Mouse (Mus musculus) myocyte (in vitro differentiated cells): ENCODE measurements around the gene Capn11. TPM values are rescaled to one million over a fixed set of nuclear protein-coding genes. Genes with fewer than 3 reads are reported as not detected.
"Not testable (repeated sequence)": the region's sequence is repeated elsewhere in the genome, so short reads cannot be mapped to it uniquely, and the experiment has no call there.

Experiments
- H3K27me3 ChIP-seq: one replicate; pipeline ENCODE4 v1.6.1; 2011; ENCODE audit not compliant: control insufficient read depth, insufficient read depth, insufficient read length
- H3K36me3 ChIP-seq: one replicate; pipeline ENCODE4 v1.6.1; 2011; ENCODE audit not compliant: control insufficient read depth, insufficient read depth
- H3K4me2 ChIP-seq: one replicate; pipeline ENCODE4 v1.6.1; 2011; ENCODE audit warnings: low read depth, control low read depth
- H3K4me3 ChIP-seq: one replicate; pipeline ENCODE4 v1.5.1; 2011; ENCODE audit warnings: mild to moderate bottlenecking, control low read depth, moderate library complexity
- H3K79me2 ChIP-seq: one replicate; pipeline ENCODE4 v1.6.1; 2011; ENCODE audit not compliant: control insufficient read depth, insufficient read depth
- H3ac ChIP-seq: one replicate; pipeline ENCODE4 v1.6.1; 2011; ENCODE audit not compliant: control insufficient read depth, insufficient read length
- CEBPB ChIP-seq: IDR thresholded peaks from 2 replicates; pipeline ENCODE4 v1.6.1; 2011; ENCODE audit warnings: mild to moderate bottlenecking, moderate library complexity; ENCODE audit not compliant: poor library complexity, insufficient read depth, severe bottlenecking
- E2F4 ChIP-seq: IDR thresholded peaks from one replicate; pipeline ENCODE4 v1.6.1; 2011; ENCODE audit warnings: mild to moderate bottlenecking, control low read depth, moderate library complexity; ENCODE audit not compliant: insufficient read depth
- MAX ChIP-seq: IDR thresholded peaks from one replicate; pipeline ENCODE4 v1.6.1; 2011; ENCODE audit warnings: low read depth, mild to moderate bottlenecking, control low read depth
- MYOD1 ChIP-seq, 3 experiments: IDR thresholded peaks; one replicate each; pipeline ENCODE4 v1.6.1; 2011; ENCODE audit warnings: control low read depth in 2 of 3, low read depth in 2 of 3, mild to moderate bottlenecking in 2 of 3, moderate library complexity in 1 of 3; ENCODE audit not compliant: insufficient read length in 2 of 3, control insufficient read depth in 1 of 3
- MYOG ChIP-seq, 3 experiments: IDR thresholded peaks; one replicate each; pipeline ENCODE4 v1.6.1; 2011; ENCODE audit warnings: control low read depth in 2 of 3, low read depth in 2 of 3, mild to moderate bottlenecking in 2 of 3; ENCODE audit not compliant: insufficient read length in 2 of 3, control insufficient read depth in 1 of 3, insufficient read depth in 1 of 3
- POLR2A ChIP-seq: IDR thresholded peaks from one replicate; pipeline ENCODE4 v1.6.1; 2011; ENCODE audit warnings: low read depth, mild to moderate bottlenecking, control low read depth, moderate library complexity; ENCODE audit not compliant: insufficient read length
- POLR2AphosphoS2 ChIP-seq: IDR thresholded peaks from one replicate; pipeline ENCODE4 v1.6.1; 2011; ENCODE audit warnings: low read depth, control low read depth; ENCODE audit not compliant: insufficient read length
- REST ChIP-seq: IDR thresholded peaks from one replicate; pipeline ENCODE4 v1.6.1; 2011; ENCODE audit warnings: mild to moderate bottlenecking, control low read depth, moderate library complexity; ENCODE audit not compliant: insufficient read depth, insufficient read length
- SRF ChIP-seq: IDR thresholded peaks from one replicate; pipeline ENCODE4 v1.6.1; 2011; ENCODE audit warnings: low read depth; ENCODE audit not compliant: control insufficient read depth, insufficient read length
- TCF12 ChIP-seq: IDR thresholded peaks from one replicate; pipeline ENCODE4 v1.6.1; 2011; ENCODE audit warnings: mild to moderate bottlenecking, control low read depth; ENCODE audit not compliant: poor library complexity, insufficient read depth, severe bottlenecking
- TCF3 ChIP-seq: IDR thresholded peaks from one replicate; pipeline ENCODE4 v1.6.1; 2011; ENCODE audit warnings: low read depth, control low read depth; ENCODE audit not compliant: insufficient read length
- USF1 ChIP-seq: IDR thresholded peaks from one replicate; pipeline ENCODE4 v1.6.1; 2011; ENCODE audit warnings: low read depth, mild to moderate bottlenecking, control low read depth, moderate library complexity
- polyA plus RNA-seq: library from polyadenylated mRNA; unstranded; fragments of >200 nt; fragmentation: generic; extraction: Trizol; gene quantifications from one replicate; pipeline ENCODE4 v1.2.1, GENCODE M21; 2012; ENCODE audit warnings: missing spikeins

Capn11 gene
- polyA plus RNA-seq, 1 experiment: 0.38 TPM

GRCm38 (mm10) chr17:45626577-45627134 lies 32.5 kb downstream of the Capn11 start:
- peak overlapping the region; percentile 59 for H3K4me2 ChIP-seq
- H3K79me2 ChIP-seq: no peaks in the 10 kb centered on the region
- no peaks in the 10 kb centered on the region for H3K36me3 ChIP-seq
- TF ChIP-seq MYOG (IDR thresholded peaks at IDR 0.05; ENCODE audit: control insufficient read depth in 1 of 3, insufficient read depth in 1 of 3, insufficient read length in 2 of 3, low read depth in 2 of 3) (peak in 2 of 3 experiments; percentile 52 to 59), TCF12 (no peak), CEBPB (no peak), REST (no peak), MYOD1 (IDR thresholded peaks at IDR 0.05; ENCODE audit: control insufficient read depth in 1 of 3, insufficient read length in 2 of 3, low read depth in 2 of 3) (peak; percentile 9 to 37 (median 30))
- no peak overlapping the region for H3K4me3 ChIP-seq
- no peak overlapping the region for H3ac ChIP-seq
- no peaks in the 10 kb centered on the region for H3K27me3 ChIP-seq

DNA sequence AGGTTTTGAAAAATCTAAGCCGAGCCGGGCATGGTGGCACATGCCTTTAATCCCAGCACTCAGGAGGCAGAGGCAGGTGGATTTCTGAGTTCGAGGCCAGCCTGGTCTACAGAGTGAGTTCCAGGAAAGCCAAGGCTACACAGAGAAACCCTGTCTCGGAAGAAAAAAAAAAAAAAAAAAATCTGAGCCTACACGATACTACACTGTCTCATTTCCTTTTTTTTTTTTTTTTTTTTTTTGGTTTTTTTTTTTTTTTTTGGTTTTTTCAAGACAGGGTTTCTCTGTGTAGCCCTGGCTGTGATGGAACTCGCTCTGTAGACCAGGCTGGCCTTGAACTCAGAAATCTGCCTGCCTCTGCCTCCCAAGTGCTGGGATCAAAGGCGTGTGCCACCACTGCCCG lies 35.7 kb downstream of the Capn11 start:
- not testable (repeated sequence) for H3K79me2 ChIP-seq, H3ac ChIP-seq, H3K36me3 ChIP-seq, H3K27me3 ChIP-seq, H3K4me2 ChIP-seq, H3K4me3 ChIP-seq

- H3K36me3 ChIP-seq: no peaks in the 10 kb centered on the region
- no peak overlapping the region for H3ac ChIP-seq
- no peak overlapping the region for H3K4me3 ChIP-seq
- no peaks in the 10 kb centered on the region for H3K27me3 ChIP-seq
- H3K4me2 ChIP-seq: peak overlapping the region; percentile 42
- TF ChIP-seq USF1 (no peak), POLR2AphosphoS2 (no peak), SRF (no peak), MYOD1 (IDR thresholded peaks at IDR 0.05; ENCODE audit: control insufficient read depth in 1 of 3, insufficient read length in 2 of 3, low read depth in 2 of 3) (no peak), MAX (no peak), E2F4 (no peak), REST (no peak), POLR2A (no peak), TCF3 (no peak), CEBPB (no peak), MYOG (IDR thresholded peaks at IDR 0.05; ENCODE audit: control insufficient read depth in 1 of 3, insufficient read depth in 1 of 3, insufficient read length in 2 of 3, low read depth in 2 of 3) (no peak)
- H3K79me2 ChIP-seq: no peaks in the 10 kb centered on the region
Observed at GRCm38 (mm10) chr17:45619386-45620256, 39.5 kb downstream of the Capn11 start.

DNA sequence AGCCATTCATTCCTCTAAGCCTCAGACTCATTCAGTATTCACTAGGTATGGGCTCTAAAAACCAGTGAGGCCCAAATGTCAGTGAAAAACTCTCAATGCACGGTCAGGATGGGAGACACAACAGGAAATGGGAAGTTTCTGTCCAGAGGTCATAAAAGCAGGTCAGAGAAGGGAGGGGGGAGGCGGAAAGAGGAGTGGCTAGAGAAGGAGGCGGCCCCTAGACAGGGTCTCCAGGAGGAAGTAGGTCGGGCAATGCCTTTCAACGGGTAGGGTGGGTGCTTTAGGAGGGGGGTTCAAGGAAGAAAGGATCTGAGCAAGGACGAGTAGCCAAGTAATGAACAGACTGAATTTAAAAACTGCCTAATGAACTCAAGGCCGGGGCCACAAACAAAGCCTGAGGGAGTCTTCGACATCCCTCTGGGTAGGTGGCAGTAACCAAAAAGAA lies 40.2 kb downstream of the Capn11 start:
- Histone ChIP-seq H3K4me3 (no peak overlapping the region), H3K79me2 (no peaks in the 10 kb centered on the region), H3K27me3 (no peaks in the 10 kb centered on the region), H3K36me3 (no peaks in the 10 kb centered on the region), H3ac (no peak overlapping the region), H3K4me2 (peak overlapping the region; percentile 42)
- no peak for TF ChIP-seq SRF
- TF ChIP-seq TCF3: no peak
- TF ChIP-seq MYOG (IDR thresholded peaks at IDR 0.05; ENCODE audit: control insufficient read depth in 1 of 3, insufficient read depth in 1 of 3, insufficient read length in 2 of 3, low read depth in 2 of 3): no peak
- no peak for TF ChIP-seq POLR2A
- no peak for TF ChIP-seq CEBPB
- no peak for TF ChIP-seq USF1
- no peak for TF ChIP-seq REST
- TF ChIP-seq MAX: no peak
- TF ChIP-seq POLR2AphosphoS2: no peak
- no peak for TF ChIP-seq MYOD1 (IDR thresholded peaks at IDR 0.05; ENCODE audit: control insufficient read depth in 1 of 3, insufficient read length in 2 of 3, low read depth in 2 of 3)
- no peak for TF ChIP-seq TCF12
- TF ChIP-seq E2F4: no peak

DNA sequence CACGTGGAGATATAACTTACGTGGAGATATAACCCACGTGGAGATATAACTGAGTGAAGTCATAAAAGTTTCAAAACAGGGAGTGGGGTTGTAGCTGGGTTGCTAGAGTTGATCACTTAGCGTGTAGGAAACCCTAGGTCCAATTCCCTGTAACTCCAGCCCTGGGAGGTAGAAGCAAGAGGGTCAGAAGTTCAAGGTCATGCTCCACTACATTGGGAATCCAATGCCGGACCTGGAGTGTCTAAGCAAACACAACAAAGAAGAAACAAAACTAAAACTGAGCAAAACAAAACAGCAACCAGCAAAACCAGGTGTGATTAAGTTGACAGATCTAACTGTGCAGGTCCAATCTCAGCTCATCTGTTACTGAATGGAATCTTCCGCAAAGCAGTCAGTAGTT lies 41.5 kb downstream of the Capn11 start:
- Histone ChIP-seq H3K4me2 (no peak overlapping the region), H3K4me3 (no peak overlapping the region), H3K27me3 (no peaks in the 10 kb centered on the region), H3ac (no peak overlapping the region), H3K79me2 (no peaks in the 10 kb centered on the region), H3K36me3 (no peaks in the 10 kb centered on the region)
- TF ChIP-seq MYOG (IDR thresholded peaks at IDR 0.05; ENCODE audit: control insufficient read depth in 1 of 3, insufficient read depth in 1 of 3, insufficient read length in 2 of 3, low read depth in 2 of 3): no peak
- no peak for TF ChIP-seq SRF
- no peak for TF ChIP-seq TCF12
- TF ChIP-seq MYOD1 (IDR thresholded peaks at IDR 0.05; ENCODE audit: control insufficient read depth in 1 of 3, insufficient read length in 2 of 3, low read depth in 2 of 3): no peak
- TF ChIP-seq USF1: no peak
